Mouse (Mus musculus): ENCODE data around the gene Ercc6l2.
A peak's percentile ranks its signal among the peaks of the same experiment; 100 is the strongest.

Gene Ercc6l2

GRCm38 (mm10) chr13:63814746-63815681 lies at the start of gene Ercc6l2:
Ercc6l2 (plus strand) TSS chr13:63815240.
- DNase-seq (ENCODE audit: low spot score) = peak; percentile 99

- DNase-seq (ENCODE audit: low spot score) = no peak
Measured at GRCm38 (mm10) chr13:63766065-63766464, 49.0 kb upstream of the Ercc6l2 start.

- no peak for DNase-seq (ENCODE audit: low spot score)
Measured at GRCm38 (mm10) chr13:63771009-63771408, 44.0 kb upstream of the Ercc6l2 start.

GRCm38 (mm10) chr13:63778925-63779324 lies 36.1 kb upstream of the Ercc6l2 start:
- DNase-seq (ENCODE audit: low spot score) = no peak

- no peak for DNase-seq (ENCODE audit: low spot score)
Measured at GRCm38 (mm10) chr13:63779376-63780291, 35.4 kb upstream of the Ercc6l2 start.

- DNase-seq (ENCODE audit: low spot score) = no peak
Measured at GRCm38 (mm10) chr13:63792234-63792831, 22.7 kb upstream of the Ercc6l2 start.

- no peak for DNase-seq (ENCODE audit: low spot score)
Measured at GRCm38 (mm10) chr13:63793345-63794308, 21.4 kb upstream of the Ercc6l2 start.

- DNase-seq (ENCODE audit: low spot score) = no peak
Measured at GRCm38 (mm10) chr13:63798677-63799076, 16.4 kb upstream of the Ercc6l2 start.

- no peak for DNase-seq (ENCODE audit: low spot score)
Measured at GRCm38 (mm10) chr13:63799940-63800339, 15.1 kb upstream of the Ercc6l2 start.

- DNase-seq (ENCODE audit: low spot score) = no peak
Measured at GRCm38 (mm10) chr13:63801289-63801688, 13.8 kb upstream of the Ercc6l2 start.

- DNase-seq (ENCODE audit: low spot score) = no peak
Measured at GRCm38 (mm10) chr13:63807233-63807632, 7.8 kb upstream of the Ercc6l2 start.

GRCm38 (mm10) chr13:63807979-63808378 lies 7.1 kb upstream of the Ercc6l2 start:
- DNase-seq (ENCODE audit: low spot score) = no peak

GRCm38 (mm10) chr13:63811477-63811876 lies 3.6 kb upstream of the Ercc6l2 start:
- no peak for DNase-seq (ENCODE audit: low spot score)

GRCm38 (mm10) chr13:63815931-63816330 lies 891 bp downstream of the Ercc6l2 start:
- DNase-seq (ENCODE audit: low spot score) = peak; percentile 31

- no peak for DNase-seq (ENCODE audit: low spot score)
Measured at GRCm38 (mm10) chr13:63845758-63846157, 30.7 kb downstream of the Ercc6l2 start.

GRCm38 (mm10) chr13:63850308-63851011 lies 35.4 kb downstream of the Ercc6l2 start:
- no peak for DNase-seq (ENCODE audit: low spot score)

- peak; percentile 45 for DNase-seq (ENCODE audit: low spot score)
Measured at GRCm38 (mm10) chr13:63872585-63873282, 57.7 kb downstream of the Ercc6l2 start.

- DNase-seq (ENCODE audit: low spot score) = no peak
Measured at GRCm38 (mm10) chr13:63877138-63877537, 62.1 kb downstream of the Ercc6l2 start.

- DNase-seq (ENCODE audit: low spot score) = no peak
Measured at GRCm38 (mm10) chr13:63879105-63879863, 64.2 kb downstream of the Ercc6l2 start.
